Mouse (Mus musculus) neural tube, embryonic 14.5 days (tissue): Measurements from ENCODE around the gene Stat3. TPM values are rescaled to one million over a fixed set of nuclear protein-coding genes. Genes with fewer than 3 reads are reported as not detected.

Experiments
- ATAC-seq: fragments of 200-750 bp; cut with Nextera tagmentation; 2 replicates; pipeline ENCODE4 v1.8.0; 2017; ENCODE audit warnings: low read depth, mild to moderate bottlenecking, moderate TSS enrichment, moderate library complexity
- H3K27ac ChIP-seq: fragments of 300-500 bp; sonication (generic); 2 replicates; pipeline ENCODE4 v1.5.1; 2014; ENCODE audit warnings: low read depth, mild to moderate bottlenecking, control low read depth, low read length, moderate library complexity, mixed read lengths
- H3K27me3 ChIP-seq: fragments of 300-500 bp; sonication (generic); 2 replicates; pipeline ENCODE4 v1.6.1; 2014; ENCODE audit warnings: low read length; ENCODE audit not compliant: control insufficient read depth, insufficient read depth
- H3K36me3 ChIP-seq: fragments of 300-500 bp; sonication (generic); 2 replicates; pipeline ENCODE4 v1.6.1; 2014; ENCODE audit warnings: low read length, mixed read lengths; ENCODE audit not compliant: control insufficient read depth, insufficient read depth
- H3K4me1 ChIP-seq: fragments of 300-500 bp; sonication (generic); 2 replicates; pipeline ENCODE4 v1.6.1; 2014; ENCODE audit warnings: low read length; ENCODE audit not compliant: control insufficient read depth, insufficient read depth
- H3K4me2 ChIP-seq: fragments of 300-500 bp; sonication (generic); 2 replicates; pipeline ENCODE4 v1.6.1; 2014; ENCODE audit warnings: mild to moderate bottlenecking, low read depth, low read length, control low read depth
- H3K4me3 ChIP-seq: fragments of 300-500 bp; sonication (generic); 2 replicates; pipeline ENCODE4 v1.5.1; 2014; ENCODE audit warnings: low read depth, low read length, control low read depth, mixed read lengths
- H3K9ac ChIP-seq: fragments of 300-500 bp; sonication (generic); replicated peaks from 2 replicates; pipeline ENCODE4 v1.6.1; 2014; ENCODE audit warnings: low read depth, mild to moderate bottlenecking, control low read depth, low read length, mixed read lengths
- H3K9me3 ChIP-seq: fragments of 300-500 bp; sonication (generic); 2 replicates; pipeline ENCODE4 v1.6.1; 2016; ENCODE audit warnings: low read length; ENCODE audit not compliant: control insufficient read depth
- WGBS: fragments of 180-500 bp; shearing (Covaris S2); extraction: QIAGEN DNeasy Blood & Tissue Kit; methylation state at CpG from one replicate; pipeline ENCODE4 v1.1.7; 2014; 5-methylcytosine and 5-hydroxymethylcytosine counted together
- polyA plus RNA-seq: library from polyadenylated mRNA; unstranded; fragments of >200 nt; fragmentation: Nextera tagmentation; extraction: Ambion mirVana; gene quantifications from 2 replicates; pipeline ENCODE4 v1.2.1, GENCODE M21; 2014

The Stat3 gene
- polyA plus RNA-seq, 1 experiment from 2014 or later: 45.6 TPM

GRCm38 (mm10) chr11:100879321-100880078 is 59.8 kb downstream of the Stat3 start:
- H3K9ac ChIP-seq: no peak overlapping the region
- H3K27ac ChIP-seq: no peak overlapping the region
- ATAC-seq: no peak
- WGBS: 83% methylated on average over 15 of the region's 15 CpGs
- H3K9me3 ChIP-seq: no peaks in the 10 kb centered on the region
- H3K4me2 ChIP-seq: no peak overlapping the region
- H3K36me3 ChIP-seq: no peaks in the 10 kb centered on the region
- H3K4me1 ChIP-seq: no peaks in the 10 kb centered on the region
- no peak overlapping the region for H3K4me3 ChIP-seq
- no peaks in the 10 kb centered on the region for H3K27me3 ChIP-seq

DNA sequence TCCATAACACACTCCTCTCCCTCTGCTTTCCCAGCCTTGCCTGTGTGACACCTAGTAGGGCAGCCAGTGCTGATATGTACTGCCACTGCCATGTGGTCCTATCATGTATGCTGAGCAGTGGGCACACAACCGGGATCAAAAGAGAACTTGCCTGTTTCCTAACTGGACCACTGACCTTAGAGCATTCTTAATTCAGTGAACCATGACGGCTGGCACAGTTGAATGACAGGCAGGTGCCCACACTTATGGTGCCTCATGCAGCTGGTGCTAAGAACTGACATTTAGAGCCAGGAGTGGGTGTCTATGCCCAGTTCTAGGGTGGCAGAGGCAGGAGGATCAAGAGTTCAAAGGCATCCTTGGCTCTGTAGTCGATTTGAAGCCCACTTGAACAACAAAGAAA is 63.6 kb downstream of the Stat3 start:
- ATAC-seq: no peak
- Histone ChIP-seq H3K4me3 (no peak overlapping the region), H3K4me1 (no peaks in the 10 kb centered on the region), H3K4me2 (no peak overlapping the region), H3K27ac (no peak overlapping the region), H3K9ac (no peak overlapping the region), H3K36me3 (no peaks in the 10 kb centered on the region), H3K9me3 (no peaks in the 10 kb centered on the region), H3K27me3 (no peaks in the 10 kb centered on the region)
- WGBS: 82% methylated on average over 3 of the region's 3 CpGs

- 86% methylated on average over 8 of the region's 8 CpGs for WGBS
- ATAC-seq: no peak
- Histone ChIP-seq H3K9ac (no peak overlapping the region), H3K4me3 (no peak overlapping the region), H3K27me3 (no peaks in the 10 kb centered on the region), H3K4me1 (no peaks in the 10 kb centered on the region), H3K4me2 (no peak overlapping the region), H3K9me3 (no peaks in the 10 kb centered on the region), H3K36me3 (no peaks in the 10 kb centered on the region), H3K27ac (no peak overlapping the region)
These were observed 68.4 kb downstream of the Stat3 start for GRCm38 (mm10) chr11:100870968-100871350.

DNA sequence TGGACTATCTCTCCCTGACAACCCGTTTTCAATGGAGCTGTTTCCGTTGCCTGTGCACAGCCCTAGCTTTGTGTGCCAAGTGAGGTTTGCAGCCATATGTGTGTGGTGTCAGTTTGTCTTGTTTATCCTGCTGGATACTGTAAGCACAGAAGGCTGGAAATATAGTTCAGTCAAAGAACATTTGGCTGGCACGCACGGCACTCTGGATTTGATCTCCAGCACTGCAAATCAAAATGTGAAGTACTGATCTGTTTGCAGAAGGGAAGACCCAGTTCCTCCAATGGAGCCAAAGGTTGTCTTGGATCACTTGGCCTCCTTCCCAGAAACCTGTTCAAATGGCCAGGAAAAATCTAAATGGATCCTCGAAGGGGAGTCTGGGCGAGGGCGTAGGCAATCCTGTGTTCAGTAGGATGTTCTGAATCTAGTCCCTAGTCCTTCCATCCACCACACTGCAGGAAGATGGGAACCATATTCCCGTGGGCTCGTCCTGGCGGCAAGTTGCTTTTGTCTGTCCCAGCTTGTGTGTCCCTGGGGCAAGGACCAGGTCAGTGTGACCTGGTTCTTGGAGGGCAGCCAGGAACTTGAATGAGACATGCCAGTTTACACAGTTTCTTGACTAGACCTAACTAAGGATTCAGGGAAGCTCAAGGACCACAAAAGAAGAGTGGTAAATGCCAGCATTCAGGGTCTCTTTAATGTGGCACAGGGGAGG is 68.9 kb downstream of the Stat3 start:
- H3K4me3 ChIP-seq: no peak overlapping the region
- no peak overlapping the region for H3K27ac ChIP-seq
- H3K36me3 ChIP-seq: no peaks in the 10 kb centered on the region
- WGBS: 84% methylated on average over 10 of the region's 10 CpGs
- H3K9ac ChIP-seq: no peak overlapping the region
- ATAC-seq: no peak
- no peaks in the 10 kb centered on the region for H3K9me3 ChIP-seq
- no peaks in the 10 kb centered on the region for H3K27me3 ChIP-seq
- no peak overlapping the region for H3K4me2 ChIP-seq
- H3K4me1 ChIP-seq: no peaks in the 10 kb centered on the region

DNA sequence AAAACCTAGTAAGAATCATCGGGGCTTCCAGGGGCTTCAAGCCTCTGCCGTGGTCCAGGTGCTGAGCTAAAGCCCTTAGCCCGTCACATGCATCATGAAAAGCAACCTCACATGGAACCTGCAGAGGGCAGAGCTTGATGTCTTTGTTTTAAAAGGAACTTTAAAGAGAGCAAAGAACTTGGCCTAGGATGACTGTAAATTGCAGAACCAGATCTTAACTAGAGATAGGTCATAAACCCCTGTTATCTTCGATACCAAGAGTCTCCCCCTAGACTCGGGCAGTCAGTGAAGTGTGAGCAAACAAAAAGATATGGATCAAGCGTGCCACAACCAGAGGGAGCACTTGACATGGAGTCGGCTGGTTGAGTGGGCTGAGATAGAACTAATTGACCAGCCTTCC is 73.7 kb downstream of the Stat3 start:
- no peak overlapping the region for H3K9ac ChIP-seq
- no peak overlapping the region for H3K4me3 ChIP-seq
- no peaks in the 10 kb centered on the region; the same call in 1 of the 2 replicates for H3K27me3 ChIP-seq
- no peak for ATAC-seq
- H3K9me3 ChIP-seq: no peaks in the 10 kb centered on the region
- no peaks in the 10 kb centered on the region for H3K36me3 ChIP-seq
- no peak overlapping the region for H3K4me2 ChIP-seq
- no peaks in the 10 kb centered on the region for H3K4me1 ChIP-seq
- WGBS: 86% methylated on average over 7 of the region's 7 CpGs
- no peak overlapping the region for H3K27ac ChIP-seq

- Histone ChIP-seq H3K27ac (no peak overlapping the region), H3K4me2 (no peak overlapping the region), H3K4me3 (no peak overlapping the region), H3K4me1 (no peaks in the 10 kb centered on the region), H3K9me3 (no peaks in the 10 kb centered on the region), H3K27me3 (peaks cover 9% of the 10 kb centered on the region; the same call in 1 of the 2 replicates), H3K36me3 (no peaks in the 10 kb centered on the region), H3K9ac (no peak overlapping the region)
- 89% methylated on average over 10 of the region's 10 CpGs for WGBS
- no peak for ATAC-seq
These were observed 76.2 kb downstream of the Stat3 start for GRCm38 (mm10) chr11:100863141-100863540.

GRCm38 (mm10) chr11:100861836-100862235 is 77.5 kb downstream of the Stat3 start:
- Histone ChIP-seq H3K9me3 (no peaks in the 10 kb centered on the region), H3K4me3 (no peak overlapping the region), H3K27me3 (peaks cover 9% of the 10 kb centered on the region; the same call in 1 of the 2 replicates), H3K9ac (no peak overlapping the region), H3K27ac (no peak overlapping the region), H3K36me3 (no peaks in the 10 kb centered on the region), H3K4me2 (no peak overlapping the region), H3K4me1 (no peaks in the 10 kb centered on the region)
- no peak for ATAC-seq
- 31% methylated on average over 3 of the region's 3 CpGs for WGBS

DNA sequence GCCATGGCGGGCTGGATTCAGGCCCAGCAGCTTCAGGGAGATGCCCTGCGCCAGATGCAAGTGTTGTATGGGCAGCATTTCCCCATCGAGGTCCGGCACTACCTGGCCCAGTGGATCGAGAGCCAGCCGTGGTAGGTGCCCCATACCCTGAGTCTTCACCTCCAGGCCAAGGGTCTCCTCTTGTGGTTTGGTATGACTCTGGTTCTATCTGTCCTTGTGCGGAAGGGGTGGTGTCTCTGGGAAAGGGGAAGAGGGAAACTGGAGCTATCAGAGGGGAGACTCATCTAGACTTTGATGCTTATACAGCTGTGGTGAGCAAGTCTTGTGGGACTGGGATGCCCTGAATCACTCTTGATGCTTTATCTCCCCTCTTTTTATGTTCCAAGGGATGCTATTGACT is 78.0 kb downstream of the Stat3 start:
- 83% methylated on average over 7 of the region's 7 CpGs for whole genome bisulfite sequencing
- no peak overlapping the region for H3K27ac ChIP-seq
- ATAC-seq: no peak
- H3K9me3 ChIP-seq: no peaks in the 10 kb centered on the region
- H3K36me3 ChIP-seq: no peaks in the 10 kb centered on the region
- no peak overlapping the region for H3K4me3 ChIP-seq
- H3K27me3 ChIP-seq: peaks cover 9% of the 10 kb centered on the region; the same call in 1 of the 2 replicates
- H3K9ac ChIP-seq: no peak overlapping the region
- H3K4me1 ChIP-seq: no peaks in the 10 kb centered on the region
- H3K4me2 ChIP-seq: no peak overlapping the region
